Mouse (Mus musculus): ENCODE measurements around the gene Zfand2a. TPM values are rescaled to one million over a fixed set of nuclear protein-coding genes. Genes with fewer than 3 reads are reported as not detected.

The Zfand2a gene
- polyA plus RNA-seq, 1 experiment, result 0.60 TPM

GRCm38 (mm10) chr5:139440451-139440850 is 43.9 kb downstream of the Zfand2a start:
- Histone ChIP-seq H3K27me3 (ENCODE audit: control insufficient read depth) (no peaks in the 10 kb centered on the region), H3K4me3 (replicated peaks) (no peak overlapping the region), H3K36me3 (ENCODE audit: control insufficient read depth) (no peaks in the 10 kb centered on the region), H3K4me1 (ENCODE audit: control insufficient read depth) (no peaks in the 10 kb centered on the region), H3K9me3 (ENCODE audit: control insufficient read depth, low read length) (no peaks in the 10 kb centered on the region)
- TF ChIP-seq GATA1 (IDR thresholded peaks at IDR 0.05; ENCODE audit: low read length), result no peak

GRCm38 (mm10) chr5:139438440-139438839 is 45.9 kb downstream of the Zfand2a start:
- Histone ChIP-seq H3K36me3 (ENCODE audit: control insufficient read depth) (no peaks in the 10 kb centered on the region), H3K4me3 (replicated peaks) (no peak overlapping the region), H3K27me3 (ENCODE audit: control insufficient read depth) (no peaks in the 10 kb centered on the region), H3K4me1 (ENCODE audit: control insufficient read depth) (peaks cover 8% of the 10 kb centered on the region), H3K9me3 (ENCODE audit: control insufficient read depth, low read length) (no peaks in the 10 kb centered on the region)
- TF ChIP-seq GATA1 (IDR thresholded peaks at IDR 0.05; ENCODE audit: low read length), result no peak
- no peak for TF ChIP-seq TAL1 (IDR thresholded peaks at IDR 0.05; ENCODE audit: low read length)

DNA sequence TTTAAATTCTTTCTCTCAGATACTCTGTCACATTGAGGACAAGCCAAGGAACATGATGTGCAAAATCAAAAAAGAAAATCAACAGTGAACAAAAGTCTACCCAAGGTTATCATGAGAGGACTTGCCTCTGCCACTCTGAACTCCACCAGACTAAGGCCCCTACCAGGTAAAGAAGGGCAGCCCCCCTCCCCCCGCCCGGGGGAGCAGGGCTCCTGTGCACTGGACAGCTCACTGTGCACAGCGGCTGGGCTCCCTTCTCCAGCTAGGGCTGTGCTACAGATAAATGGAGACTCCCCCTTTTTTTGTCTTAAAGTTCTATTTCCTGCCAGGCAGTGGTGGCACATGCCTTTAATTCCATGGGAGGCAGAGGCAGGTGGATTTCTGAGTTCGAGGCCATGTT is 46.6 kb downstream of the Zfand2a start:
- Histone ChIP-seq H3K9me3 (ENCODE audit: control insufficient read depth, low read length) (no peaks in the 10 kb centered on the region), H3K36me3 (ENCODE audit: control insufficient read depth) (no peaks in the 10 kb centered on the region), H3K4me3 (replicated peaks) (no peak overlapping the region), H3K4me1 (ENCODE audit: control insufficient read depth) (peaks cover 8% of the 10 kb centered on the region), H3K27me3 (ENCODE audit: control insufficient read depth) (no peaks in the 10 kb centered on the region)
- TF ChIP-seq TAL1 (IDR thresholded peaks at IDR 0.05; ENCODE audit: low read length), result no peak
- no peak for TF ChIP-seq GATA1 (IDR thresholded peaks at IDR 0.05; ENCODE audit: low read length)

GRCm38 (mm10) chr5:139434940-139435339 is 49.4 kb downstream of the Zfand2a start:
- no peaks in the 10 kb centered on the region for H3K9me3 ChIP-seq (ENCODE audit: control insufficient read depth, low read length)
- peaks cover 8% of the 10 kb centered on the region for H3K4me1 ChIP-seq (ENCODE audit: control insufficient read depth)
- H3K27me3 ChIP-seq (ENCODE audit: control insufficient read depth), result no peaks in the 10 kb centered on the region
- H3K4me3 ChIP-seq (replicated peaks), result no peak overlapping the region
- TF ChIP-seq GATA1 (IDR thresholded peaks at IDR 0.05; ENCODE audit: low read length) (no peak), TAL1 (IDR thresholded peaks at IDR 0.05; ENCODE audit: low read length) (no peak)
- no peaks in the 10 kb centered on the region for H3K36me3 ChIP-seq (ENCODE audit: control insufficient read depth)

- Histone ChIP-seq H3K36me3 (ENCODE audit: control insufficient read depth) (no peaks in the 10 kb centered on the region), H3K27me3 (ENCODE audit: control insufficient read depth) (no peaks in the 10 kb centered on the region), H3K4me3 (replicated peaks) (no peak overlapping the region), H3K9me3 (ENCODE audit: control insufficient read depth, low read length) (no peaks in the 10 kb centered on the region), H3K4me1 (ENCODE audit: control insufficient read depth) (peaks cover 8% of the 10 kb centered on the region)
- TF ChIP-seq GATA1 (IDR thresholded peaks at IDR 0.05; ENCODE audit: low read length) (no peak), TAL1 (IDR thresholded peaks at IDR 0.05; ENCODE audit: low read length) (no peak)
Measured at GRCm38 (mm10) chr5:139433842-139434568, 50.3 kb downstream of the Zfand2a start.

GRCm38 (mm10) chr5:139432747-139433508 is 51.4 kb downstream of the Zfand2a start:
- Histone ChIP-seq H3K36me3 (ENCODE audit: control insufficient read depth) (no peaks in the 10 kb centered on the region), H3K9me3 (ENCODE audit: control insufficient read depth, low read length) (no peaks in the 10 kb centered on the region), H3K27me3 (ENCODE audit: control insufficient read depth) (no peaks in the 10 kb centered on the region), H3K4me3 (replicated peaks) (no peak overlapping the region), H3K4me1 (ENCODE audit: control insufficient read depth) (peaks cover 8% of the 10 kb centered on the region)
- TF ChIP-seq GATA1 (IDR thresholded peaks at IDR 0.05; ENCODE audit: low read length) (no peak), TAL1 (IDR thresholded peaks at IDR 0.05; ENCODE audit: low read length) (no peak)

DNA sequence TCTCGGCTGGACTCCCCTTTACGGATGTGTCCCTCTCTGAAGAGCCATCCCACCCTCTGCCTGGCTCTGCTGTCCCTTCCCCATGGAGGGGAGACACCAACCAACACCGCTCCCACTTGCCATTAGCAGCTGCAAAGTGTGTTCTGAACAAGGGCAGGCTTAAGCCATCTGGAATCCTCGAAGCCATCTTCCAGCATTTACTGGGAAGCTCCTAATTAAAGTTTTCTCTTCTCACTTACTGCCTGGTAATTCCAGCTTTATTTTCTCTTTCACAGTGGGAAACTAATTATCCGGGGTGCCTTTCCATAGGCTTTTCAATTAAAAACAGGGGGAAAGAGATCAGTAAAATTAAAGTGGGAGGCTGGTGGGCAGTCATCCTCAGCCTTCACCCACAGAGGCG is 52.0 kb downstream of the Zfand2a start:
- Histone ChIP-seq H3K36me3 (ENCODE audit: control insufficient read depth) (no peaks in the 10 kb centered on the region), H3K9me3 (ENCODE audit: control insufficient read depth, low read length) (no peaks in the 10 kb centered on the region), H3K4me3 (replicated peaks) (no peak overlapping the region), H3K4me1 (ENCODE audit: control insufficient read depth) (peaks cover 8% of the 10 kb centered on the region), H3K27me3 (ENCODE audit: control insufficient read depth) (no peaks in the 10 kb centered on the region)
- TF ChIP-seq TAL1 (IDR thresholded peaks at IDR 0.05; ENCODE audit: low read length) (no peak), GATA1 (IDR thresholded peaks at IDR 0.05; ENCODE audit: low read length) (no peak)

DNA sequence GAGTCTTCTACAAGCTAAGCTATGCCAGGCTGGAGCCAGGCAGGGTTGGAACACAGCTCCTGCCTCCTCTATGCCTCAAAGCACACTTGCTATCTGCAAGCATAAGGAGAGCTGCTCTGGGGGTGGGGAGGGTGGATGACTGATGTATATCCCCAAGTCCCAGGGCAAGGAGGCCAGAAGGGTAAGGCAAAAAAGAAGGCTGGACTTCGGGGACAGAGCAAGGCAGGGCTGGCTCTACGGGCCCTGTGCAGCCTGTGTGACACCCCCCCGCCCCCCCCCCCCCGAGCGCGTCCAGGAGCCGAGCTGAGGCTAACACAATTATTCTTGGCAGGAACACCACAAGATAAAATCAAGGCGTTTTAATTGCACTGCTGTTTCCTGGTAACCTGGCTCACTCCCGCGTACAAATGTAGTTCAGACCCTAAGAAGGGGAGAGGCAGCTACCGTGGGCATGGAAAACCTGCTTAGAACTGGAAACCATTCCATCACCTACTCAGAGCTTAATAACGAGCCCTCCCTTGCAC is 54.5 kb downstream of the Zfand2a start:
- TF ChIP-seq TAL1 (IDR thresholded peaks at IDR 0.05; ENCODE audit: low read length), result no peak
- TF ChIP-seq GATA1 (IDR thresholded peaks at IDR 0.05; ENCODE audit: low read length), result no peak
- H3K36me3 ChIP-seq (ENCODE audit: control insufficient read depth), result peaks cover 3% of the 10 kb centered on the region; the same call in 1 of the 2 replicates
- H3K27me3 ChIP-seq (ENCODE audit: control insufficient read depth), result no peaks in the 10 kb centered on the region
- no peak overlapping the region for H3K4me3 ChIP-seq (replicated peaks)
- no peaks in the 10 kb centered on the region for H3K9me3 ChIP-seq (ENCODE audit: control insufficient read depth, low read length)
- H3K4me1 ChIP-seq (ENCODE audit: control insufficient read depth), result peaks cover 8% of the 10 kb centered on the region

- TF ChIP-seq TAL1 (IDR thresholded peaks at IDR 0.05; ENCODE audit: low read length), result no peak
- no peak for TF ChIP-seq GATA1 (IDR thresholded peaks at IDR 0.05; ENCODE audit: low read length)
- H3K27me3 ChIP-seq (ENCODE audit: control insufficient read depth), result no peaks in the 10 kb centered on the region
- no peaks in the 10 kb centered on the region for H3K9me3 ChIP-seq (ENCODE audit: control insufficient read depth, low read length)
- peaks cover 3% of the 10 kb centered on the region; the same call in 1 of the 2 replicates for H3K36me3 ChIP-seq (ENCODE audit: control insufficient read depth)
- H3K4me1 ChIP-seq (ENCODE audit: control insufficient read depth), result no peaks in the 10 kb centered on the region; the same call in 1 of the 2 replicates
- no peak overlapping the region for H3K4me3 ChIP-seq (replicated peaks)
Measured at GRCm38 (mm10) chr5:139427989-139428388, 56.4 kb downstream of the Zfand2a start.

All from erythroblast, embryonic 14.5 days (primary cell).